Mouse (Mus musculus) spleen, adult 2 months (tissue): Measurements from ENCODE around the gene Tbc1d21. TPM values are rescaled to one million over a fixed set of nuclear protein-coding genes. Genes with fewer than 3 reads are reported as not detected.

Source experiments
- DNase-seq, 2 experiments: peaks; one replicate each; pipeline versions ENCODE4 v3.0.0 to v3.0.0-alpha.2; 2012 to 2021; ENCODE audit warnings: low spot score in 2 of 2, low read depth in 1 of 2
- H3K27ac ChIP-seq: fragments of 200-500 bp; 2 replicates; pipeline ENCODE4 v1.5.1; 2012; ENCODE audit warnings: low read length, inconsistent platforms; ENCODE audit not compliant: insufficient read depth
- H3K27me3 ChIP-seq: fragments of 200-500 bp; 2 replicates; pipeline ENCODE4 v1.6.1; 2012; ENCODE audit warnings: mild to moderate bottlenecking, moderate library complexity, low read length, inconsistent platforms; ENCODE audit not compliant: control insufficient read depth, insufficient read depth
- H3K36me3 ChIP-seq: fragments of 200-500 bp; 2 replicates; pipeline ENCODE4 v1.6.1; 2012; ENCODE audit warnings: mild to moderate bottlenecking, low read length, inconsistent platforms; ENCODE audit not compliant: control insufficient read depth, insufficient read depth
- H3K4me1 ChIP-seq: fragments of 200-500 bp; 2 replicates; pipeline ENCODE4 v1.6.1; 2011; ENCODE audit warnings: inconsistent platforms; ENCODE audit not compliant: control insufficient read depth, insufficient read depth, insufficient read length
- H3K4me3 ChIP-seq: fragments of 200-500 bp; 2 replicates; pipeline ENCODE4 v1.5.1; 2011; ENCODE audit warnings: mild to moderate bottlenecking, inconsistent platforms; ENCODE audit not compliant: insufficient read depth, insufficient read length; ENCODE audit errors: extremely low read depth
- CTCF ChIP-seq: fragments of 200-500 bp; IDR thresholded peaks from 2 replicates; pipeline ENCODE4 v1.5.1; 2011; ENCODE audit warnings: mild to moderate bottlenecking, inconsistent platforms; ENCODE audit not compliant: insufficient read depth, insufficient read length, insufficient replicate concordance; ENCODE audit errors: extremely low read depth
- POLR2A ChIP-seq: fragments of 200-500 bp; IDR thresholded peaks from 2 replicates; pipeline ENCODE4 v1.6.1; 2011; ENCODE audit warnings: low read depth, low read length, inconsistent platforms
- WGBS: fragments of 180-500 bp; shearing (Covaris S2); methylation state at CpG from one replicate; pipeline ENCODE4 v1.1.7; 2018; 5-methylcytosine and 5-hydroxymethylcytosine counted together
- polyA plus RNA-seq: library from polyadenylated mRNA; depleted of rRNA; stranded (reverse); fragments of >200 nt; gene quantifications from 2 replicates; pipeline ENCODE4 v1.2.3, GENCODE M21; 2012

Gene Tbc1d21
- polyA plus RNA-seq, 1 experiment: not detected

- DNase-seq: no peak
- TF ChIP-seq CTCF (no peak), POLR2A (no peak)
- H3K27ac ChIP-seq: no peak overlapping the region
- no peak overlapping the region for H3K4me3 ChIP-seq
- WGBS: 85% methylated on average over 8 of the region's 8 CpGs
- H3K4me1 ChIP-seq: no peaks in the 10 kb centered on the region
- no peaks in the 10 kb centered on the region for H3K27me3 ChIP-seq
- H3K36me3 ChIP-seq: no peaks in the 10 kb centered on the region
Observed at GRCm38 (mm10) chr9:58394605-58395004, 24.4 kb upstream of the Tbc1d21 start.

DNA sequence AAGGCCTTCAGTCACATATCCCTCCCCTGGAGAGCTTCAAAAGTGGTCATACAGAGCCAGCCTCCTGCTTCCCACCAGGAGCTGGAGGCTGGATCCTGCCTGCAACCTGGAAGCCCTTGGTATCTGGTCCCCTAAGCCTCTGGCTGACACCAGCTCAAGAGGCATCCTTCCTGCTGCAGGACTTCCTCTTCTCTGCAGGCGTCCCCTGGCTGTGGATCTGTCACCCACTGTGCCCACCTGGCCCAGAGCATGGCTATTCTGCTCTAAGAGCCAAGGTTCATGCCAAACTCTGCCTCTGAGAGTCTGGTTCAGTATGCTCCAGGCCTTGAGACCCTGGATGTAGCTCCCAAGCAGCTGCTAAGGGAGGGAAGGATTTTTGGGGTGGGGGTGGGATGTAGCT is 23.6 kb upstream of the Tbc1d21 start:
- Histone ChIP-seq H3K27ac (no peak overlapping the region), H3K27me3 (no peaks in the 10 kb centered on the region), H3K4me3 (no peak overlapping the region), H3K36me3 (no peaks in the 10 kb centered on the region), H3K4me1 (no peaks in the 10 kb centered on the region)
- WGBS: 8% methylated on average over 1 of the region's 1 CpGs
- TF ChIP-seq POLR2A (no peak), CTCF (no peak)
- DNase-seq: no peak

DNA sequence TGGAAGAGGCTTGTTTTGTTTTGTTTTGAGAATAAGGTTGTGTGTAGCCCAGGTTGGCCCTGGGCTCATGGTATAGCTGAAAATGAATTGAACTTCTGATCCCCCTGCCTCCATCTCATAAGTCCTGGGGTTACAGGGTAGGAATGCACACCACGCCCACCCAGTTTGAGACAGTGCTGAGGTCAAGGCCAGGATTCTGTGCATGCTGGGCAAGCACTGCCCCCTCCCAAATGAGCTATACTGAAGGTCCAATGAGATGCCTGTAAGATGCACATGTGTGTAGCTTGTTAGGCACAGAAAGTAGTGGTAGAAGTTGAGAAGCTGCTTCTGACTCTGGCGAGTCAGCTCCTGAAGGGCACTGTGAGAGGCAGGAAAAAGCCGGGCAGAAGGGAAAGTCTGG is 18.1 kb upstream of the Tbc1d21 start:
- no peak overlapping the region for H3K27ac ChIP-seq
- 74% methylated on average over 3 of the region's 3 CpGs for WGBS
- DNase-seq: no peak
- H3K4me1 ChIP-seq: no peaks in the 10 kb centered on the region
- H3K27me3 ChIP-seq: no peaks in the 10 kb centered on the region
- no peak overlapping the region for H3K4me3 ChIP-seq
- TF ChIP-seq CTCF: no peak
- no peak for TF ChIP-seq POLR2A
- no peaks in the 10 kb centered on the region for H3K36me3 ChIP-seq

GRCm38 (mm10) chr9:58378878-58379277 is 8.6 kb upstream of the Tbc1d21 start:
- no peak overlapping the region for H3K27ac ChIP-seq
- H3K36me3 ChIP-seq: no peaks in the 10 kb centered on the region
- no peaks in the 10 kb centered on the region for H3K27me3 ChIP-seq
- no peak overlapping the region for H3K4me3 ChIP-seq
- TF ChIP-seq POLR2A: no peak
- no peak for TF ChIP-seq CTCF
- DNase-seq: no peak
- WGBS: 64% methylated on average over 4 of the region's 4 CpGs
- no peaks in the 10 kb centered on the region for H3K4me1 ChIP-seq

DNA sequence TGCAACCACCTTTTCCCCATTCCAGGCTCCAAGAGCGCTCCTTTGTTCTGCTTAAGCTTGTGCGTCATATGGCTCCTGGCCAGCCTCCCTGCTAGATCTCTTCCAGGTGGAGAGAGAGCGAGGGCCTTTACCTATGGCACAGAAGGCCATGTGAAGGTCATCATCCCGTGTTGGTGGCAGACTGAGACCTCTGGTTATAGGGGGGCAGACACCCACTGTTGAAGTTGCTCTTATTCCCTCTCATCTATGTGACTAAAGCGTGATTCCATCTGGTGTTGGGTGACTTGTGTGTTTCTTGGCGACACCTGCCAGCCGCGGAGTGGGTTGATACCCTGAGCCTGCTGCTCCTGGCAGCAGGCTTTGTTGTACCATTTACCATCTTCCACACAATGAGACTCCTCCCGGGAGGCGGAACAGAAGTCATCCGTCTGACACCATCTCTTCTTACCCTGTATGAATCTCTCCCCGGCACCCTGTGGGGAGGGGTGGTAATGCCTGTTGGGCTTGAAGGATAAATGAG is 3.7 kb upstream of the Tbc1d21 start:
- Histone ChIP-seq H3K27ac (no peak overlapping the region), H3K4me1 (no peaks in the 10 kb centered on the region), H3K4me3 (no peak overlapping the region), H3K27me3 (no peaks in the 10 kb centered on the region), H3K36me3 (no peaks in the 10 kb centered on the region)
- WGBS: 86% methylated on average over 12 of the region's 12 CpGs
- DNase-seq: no peak
- TF ChIP-seq POLR2A (no peak), CTCF (no peak)

- no peaks in the 10 kb centered on the region for H3K4me1 ChIP-seq
- H3K4me3 ChIP-seq: no peak overlapping the region
- H3K36me3 ChIP-seq: no peaks in the 10 kb centered on the region
- no peak overlapping the region for H3K27ac ChIP-seq
- no peaks in the 10 kb centered on the region for H3K27me3 ChIP-seq
- 37% methylated on average over 8 of the region's 8 CpGs for WGBS
- DNase-seq: no peak
- TF ChIP-seq CTCF (no peak), POLR2A (no peak)
Observed at GRCm38 (mm10) chr9:58371914-58372313, 1.7 kb upstream of the Tbc1d21 start.

DNA sequence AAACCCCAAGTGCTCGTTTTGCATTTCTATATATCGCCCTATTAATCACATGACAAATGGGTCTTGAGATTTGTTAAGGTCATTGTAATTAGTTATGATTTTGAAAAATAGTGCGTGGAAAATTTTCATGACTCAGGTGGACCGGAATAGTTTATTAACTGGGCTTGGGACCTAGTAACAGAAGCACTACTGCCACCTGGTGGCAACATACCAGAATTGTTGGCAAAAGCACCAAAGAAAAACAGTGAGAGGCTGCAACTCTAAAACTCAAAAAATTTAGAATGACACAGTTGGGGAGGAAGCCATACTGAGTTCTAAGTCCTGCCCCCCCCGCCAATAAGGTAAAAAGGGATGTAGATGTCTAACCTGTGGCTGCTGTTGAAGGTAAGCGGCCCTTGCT is 611 bp downstream of the Tbc1d21 start:
- WGBS: 65% methylated on average over 6 of the region's 6 CpGs
- peak; percentile 7 for DNase-seq
- Histone ChIP-seq H3K36me3 (no peaks in the 10 kb centered on the region), H3K4me3 (no peak overlapping the region), H3K4me1 (no peaks in the 10 kb centered on the region), H3K27me3 (no peaks in the 10 kb centered on the region), H3K27ac (no peak overlapping the region)
- TF ChIP-seq POLR2A (no peak), CTCF (peak; percentile 21; the same call in 1 of the 2 replicates)
